Mouse (Mus musculus): ENCODE measurements around the gene Ugt1a5.

- TF ChIP-seq POLR2A (IDR thresholded peaks at IDR 0.05; ENCODE audit: extremely low read depth, insufficient read depth, low read length) (no peak), CTCF (IDR thresholded peaks at IDR 0.05; ENCODE audit: low read depth, low read length) (no peak)
These were observed 74.3 kb downstream of the Ugt1a5 start for GRCm38 (mm10) chr1:88240072-88240471.

All from liver, adult 2 months (tissue).